Mouse (Mus musculus) liver, postnatal 0 days (tissue): ENCODE data around the gene Sltm.
A peak's percentile ranks its signal among the peaks of the same experiment; 100 is the strongest.
"Not testable (repeated sequence)": the region's sequence is repeated elsewhere in the genome, so short reads cannot be mapped to it uniquely, and the experiment has no call there.

Experiments used
- CTCF ChIP-seq: sonication (generic); IDR thresholded peaks from 2 replicates; pipeline ENCODE4 v1.5.1; 2016; ENCODE audit warnings: antibody characterized with exemption, low read depth
- EP300 ChIP-seq: IDR thresholded peaks from 2 replicates; pipeline ENCODE4 v1.6.1; 2016; ENCODE audit warnings: antibody characterized with exemption, low read depth, mild to moderate bottlenecking

DNA sequence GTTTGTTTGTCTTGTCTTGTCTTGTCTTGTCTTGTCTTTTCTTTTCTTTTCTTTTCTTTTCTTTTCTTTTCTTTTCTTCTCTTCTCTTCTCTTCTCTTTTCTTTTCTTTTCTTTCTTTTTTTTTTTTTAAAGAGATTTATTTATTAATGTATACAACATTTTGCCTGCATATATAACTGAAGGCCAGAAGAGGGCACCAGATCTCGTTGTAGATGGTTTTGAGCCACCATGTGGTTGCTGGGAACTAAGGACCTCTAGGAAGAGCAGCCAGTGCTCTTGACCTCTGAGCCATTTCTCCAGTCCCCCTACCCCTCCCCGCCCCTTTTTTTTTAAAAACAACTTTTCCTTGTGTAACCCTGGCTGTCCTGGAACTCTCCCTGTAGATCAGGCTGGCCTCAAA, 9.7 kb downstream of the Sltm start:
- TF ChIP-seq CTCF, result peak; percentile 27; the same call in 1 of the 2 replicates
- TF ChIP-seq EP300, result not testable (repeated sequence)
